Mouse (Mus musculus) adrenal gland, adult 8-10 months (tissue): ENCODE data around the gene Tubg1. TPM values are rescaled to one million over a fixed set of nuclear protein-coding genes. Genes with fewer than 3 reads are reported as not detected.

Source experiments
- DNase-seq: peaks from one replicate; pipeline ENCODE4 v3.0.0; 2022
- total RNA-seq, 4 experiments: library from RNA; stranded (reverse); gene quantifications; 2 replicates each; pipeline ENCODE4 v1.2.4; 2022

Tubg1 gene
- total RNA-seq: 10 to 100 TPM; 34.2 to 43.3 (median 36.8) TPM

DNA sequence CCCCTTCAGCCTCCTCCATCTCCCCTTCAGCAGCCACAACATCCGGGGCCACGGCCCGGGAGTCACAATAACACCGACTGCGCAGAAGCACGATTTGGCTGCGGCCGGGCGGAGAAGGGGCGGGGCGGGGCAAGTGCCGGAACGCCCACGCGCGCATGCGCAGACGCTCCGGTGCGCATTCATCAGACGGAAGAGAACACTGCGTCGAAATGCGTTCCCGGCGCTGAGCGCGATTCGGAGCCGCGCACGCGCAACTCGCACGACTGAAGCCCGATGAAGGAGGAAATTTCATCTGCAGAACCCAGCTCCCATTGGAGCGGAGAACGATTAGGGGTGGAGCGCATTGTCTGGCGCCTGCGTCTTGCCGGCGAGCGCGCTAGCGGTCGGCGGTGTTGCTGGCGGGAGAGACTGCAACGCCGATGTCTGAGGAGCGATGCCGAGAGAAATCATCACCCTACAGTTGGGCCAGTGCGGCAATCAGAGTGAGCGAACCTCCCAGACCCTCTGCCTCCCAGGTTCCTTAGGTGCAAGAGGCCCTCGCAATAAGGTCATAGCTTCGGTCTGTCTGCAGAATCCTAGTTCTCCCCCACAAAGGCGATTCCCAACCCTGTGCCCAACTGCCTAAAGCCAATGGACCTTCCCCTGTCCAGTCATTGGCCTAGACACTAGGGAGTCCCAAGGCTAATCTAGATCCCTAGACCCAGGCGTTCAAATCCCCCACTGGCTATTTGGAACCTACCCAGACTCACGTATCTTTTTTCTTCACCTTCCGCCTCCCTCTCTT is at the start of gene Tubg1, which contains the start of gene Retreg3:
Gene Tubg1 (plus strand): TSS at position 178 of the 784 bp plus-strand sequence.
Gene Retreg3 (minus strand): TSS at position 133 of the 784 bp plus-strand sequence.
- peak; percentile 98 for DNase-seq

DNA sequence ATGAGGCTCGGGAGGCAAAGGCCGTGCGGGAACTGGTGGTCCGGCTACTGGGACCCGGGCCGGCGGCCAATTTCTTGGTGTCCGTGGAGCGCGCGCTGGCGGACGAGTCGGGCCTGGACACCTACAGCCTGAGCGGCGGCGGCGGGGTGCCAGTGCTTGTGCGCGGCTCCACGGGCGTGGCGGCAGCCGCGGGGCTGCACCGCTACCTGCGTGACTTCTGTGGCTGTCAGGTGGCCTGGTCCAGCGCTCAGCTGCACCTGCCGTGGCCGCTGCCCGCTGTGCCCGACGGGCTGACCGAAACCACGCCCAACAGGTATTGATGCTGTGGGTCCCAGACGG is 49.6 kb upstream of the Tubg1 start:
- no peak for DNase-seq

GRCm38 (mm10) chr11:101070987-101071386 is 48.8 kb upstream of the Tubg1 start:
- DNase-seq: no peak

GRCm38 (mm10) chr11:101071810-101072428 is 47.8 kb upstream of the Tubg1 start:
- peak; percentile 12 for DNase-seq

DNA sequence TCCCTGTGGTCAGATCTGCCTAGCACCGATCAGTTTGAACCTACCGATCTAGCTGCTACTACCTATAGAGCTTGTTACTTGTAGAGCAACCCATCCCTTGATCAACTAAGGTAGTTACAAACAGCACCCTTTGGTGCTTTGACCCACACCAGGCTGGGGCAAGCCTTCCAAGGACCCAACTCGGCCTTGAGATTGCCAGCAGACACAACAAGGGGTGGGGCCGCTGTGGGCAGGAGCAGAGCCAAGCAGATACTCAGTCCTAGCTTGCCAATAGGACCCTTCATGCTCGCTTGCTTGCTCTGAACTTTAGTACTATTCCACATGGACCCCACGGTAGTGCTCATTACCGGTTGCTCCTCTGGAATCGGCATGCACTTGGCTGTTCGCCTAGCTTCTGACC is 41.6 kb upstream of the Tubg1 start, which contains the start of gene Hsd17b1:
Gene Hsd17b1 (plus strand): TSS at position 291 of the 400 bp plus-strand sequence.
- DNase-seq: peak; percentile 19

DNA sequence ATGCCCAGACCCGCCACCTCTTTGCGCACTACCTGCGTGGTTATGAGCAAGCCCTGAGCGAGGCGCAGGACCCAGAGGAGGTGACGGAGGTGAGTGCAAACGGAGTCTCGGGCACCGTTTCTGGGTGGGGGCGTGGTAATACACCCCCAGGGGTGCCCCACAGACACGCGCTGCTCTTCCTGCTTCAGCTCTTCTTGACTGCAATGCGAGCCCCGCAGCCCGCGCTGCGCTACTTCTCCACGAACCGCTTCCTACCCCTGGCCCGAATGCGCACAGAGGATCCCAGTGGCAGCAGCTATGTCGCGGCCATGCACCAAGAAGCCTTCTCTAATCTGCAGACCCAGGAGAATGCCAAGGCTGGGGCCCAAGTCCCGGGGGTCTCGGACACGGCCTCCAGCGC is 40.0 kb upstream of the Tubg1 start:
- peak; percentile 20 for DNase-seq

DNA sequence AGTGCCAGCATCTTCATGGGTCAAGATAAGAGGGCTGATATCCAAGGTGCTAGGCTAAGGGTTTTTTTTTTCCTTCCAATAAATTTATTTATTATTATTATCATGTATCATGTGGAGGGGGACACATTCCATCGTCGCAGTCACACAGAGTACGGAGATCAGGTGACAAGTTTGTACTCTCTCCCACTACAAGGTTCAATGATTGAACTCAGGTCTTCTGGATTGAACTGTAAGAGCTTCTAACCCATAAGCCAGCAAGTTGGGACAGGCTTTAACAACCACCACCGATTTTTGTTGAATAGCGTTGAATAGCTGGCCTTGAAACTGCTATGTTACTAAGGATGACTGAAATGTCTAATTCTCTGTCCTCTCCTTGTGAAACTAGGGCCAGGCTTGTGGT is 39.3 kb upstream of the Tubg1 start:
- no peak for DNase-seq

DNA sequence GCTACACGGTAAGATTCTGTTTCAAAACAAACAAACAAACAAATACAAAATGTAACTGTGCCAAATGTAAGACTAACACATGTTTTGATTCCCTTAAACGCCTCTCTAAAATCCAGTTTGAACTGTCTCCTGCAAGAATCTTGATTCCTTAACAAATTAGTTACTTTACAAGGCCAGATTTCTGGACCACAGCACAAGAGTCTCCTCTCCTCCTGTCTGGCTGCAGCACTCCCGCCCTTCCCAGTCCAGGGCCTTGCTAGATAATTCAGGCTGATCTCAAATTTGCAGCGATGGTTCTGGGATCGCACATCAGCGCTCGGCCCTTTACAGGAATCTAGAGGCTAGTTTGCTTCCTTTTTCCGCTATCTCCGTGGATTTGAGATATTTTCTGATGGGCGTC is 38.1 kb upstream of the Tubg1 start:
- no peak for DNase-seq

DNA sequence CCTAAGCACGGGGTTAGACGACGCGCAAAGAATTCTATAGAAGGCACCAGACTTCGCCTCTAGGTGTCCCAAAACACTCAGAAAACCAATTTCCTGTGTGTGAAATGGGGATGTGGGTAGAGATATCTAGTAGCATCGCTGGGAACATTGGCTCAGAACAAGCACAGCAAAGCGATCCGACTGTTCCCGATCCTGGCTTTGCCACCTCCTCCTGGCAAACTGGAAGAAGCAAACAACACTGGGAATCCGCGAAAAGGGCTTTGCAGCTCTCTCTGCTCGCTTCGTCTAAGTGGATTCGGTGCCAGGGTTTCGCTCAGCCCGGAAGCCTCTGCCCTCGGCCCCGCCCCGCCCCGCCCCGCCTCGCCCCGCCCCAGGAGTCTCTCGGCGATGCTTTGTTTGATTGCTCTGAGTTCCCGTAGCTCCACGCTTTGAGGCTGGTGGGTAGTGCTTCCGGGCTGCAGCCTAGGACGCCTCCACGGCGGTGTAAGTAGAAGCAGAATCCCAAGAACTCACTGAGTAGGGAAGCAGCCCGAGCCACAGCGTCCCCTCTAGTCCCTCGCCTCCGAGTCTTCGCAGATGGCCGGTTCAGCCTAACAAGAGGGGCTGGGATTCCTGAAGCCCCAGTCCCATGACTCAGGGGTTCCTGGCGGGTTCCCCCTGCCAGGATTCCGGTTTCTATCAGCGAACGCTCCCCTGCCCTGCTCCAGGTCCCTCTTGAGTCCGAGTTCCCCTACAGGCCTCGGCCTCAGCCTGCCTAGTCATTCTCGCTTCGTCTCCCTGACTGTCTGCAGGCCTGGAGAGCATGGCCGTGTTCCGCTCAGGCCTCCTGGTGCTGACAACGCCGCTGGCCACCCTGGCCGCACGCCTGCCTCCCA is 37.3 kb upstream of the Tubg1 start, which contains the start of gene Coasy:
Gene Coasy (plus strand): TSS at position 358 of the 875 bp plus-strand sequence.
- DNase-seq: peak; percentile 82

GRCm38 (mm10) chr11:101083083-101083697 is 36.5 kb upstream of the Tubg1 start:
- DNase-seq: peak; percentile 31

DNA sequence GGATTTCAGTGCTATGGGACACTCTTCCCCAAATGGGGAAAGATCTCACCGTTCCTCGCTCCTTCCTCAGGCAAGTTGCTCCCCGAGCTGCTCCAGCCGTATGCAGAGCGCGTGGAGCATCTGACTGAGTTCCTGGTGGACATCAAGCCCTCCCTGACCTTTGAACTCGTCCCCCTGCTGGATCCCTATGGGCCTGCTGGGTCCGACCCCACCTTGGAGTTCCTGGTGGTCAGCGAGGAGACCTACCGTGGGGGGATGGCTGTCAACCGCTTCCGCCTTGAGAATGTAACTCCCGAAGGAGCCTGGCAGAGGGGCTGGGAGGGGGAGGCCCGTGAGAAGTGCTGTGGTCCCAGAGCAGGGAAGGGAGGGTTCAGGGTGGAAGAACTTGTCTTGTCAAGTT is 35.5 kb upstream of the Tubg1 start:
- DNase-seq: no peak

DNA sequence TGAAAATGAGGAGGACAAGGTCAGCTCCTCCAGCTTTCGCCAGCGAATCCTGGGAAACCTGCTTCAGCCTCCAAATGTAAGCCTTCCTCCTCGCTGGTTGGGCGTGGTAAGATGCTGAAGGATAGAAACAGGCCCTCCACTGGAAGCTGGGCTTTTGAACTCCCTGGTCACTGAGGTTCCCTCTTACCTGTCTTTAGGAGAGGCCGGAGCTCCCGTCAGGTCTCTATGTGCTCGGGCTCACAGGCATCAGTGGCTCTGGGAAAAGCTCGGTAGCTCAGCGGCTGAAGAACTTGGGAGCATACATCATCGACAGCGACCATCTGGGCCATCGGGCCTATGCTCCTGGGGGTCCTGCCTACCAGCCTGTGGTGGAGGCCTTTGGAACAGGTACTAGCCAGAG is 34.9 kb upstream of the Tubg1 start:
- DNase-seq: no peak

DNA sequence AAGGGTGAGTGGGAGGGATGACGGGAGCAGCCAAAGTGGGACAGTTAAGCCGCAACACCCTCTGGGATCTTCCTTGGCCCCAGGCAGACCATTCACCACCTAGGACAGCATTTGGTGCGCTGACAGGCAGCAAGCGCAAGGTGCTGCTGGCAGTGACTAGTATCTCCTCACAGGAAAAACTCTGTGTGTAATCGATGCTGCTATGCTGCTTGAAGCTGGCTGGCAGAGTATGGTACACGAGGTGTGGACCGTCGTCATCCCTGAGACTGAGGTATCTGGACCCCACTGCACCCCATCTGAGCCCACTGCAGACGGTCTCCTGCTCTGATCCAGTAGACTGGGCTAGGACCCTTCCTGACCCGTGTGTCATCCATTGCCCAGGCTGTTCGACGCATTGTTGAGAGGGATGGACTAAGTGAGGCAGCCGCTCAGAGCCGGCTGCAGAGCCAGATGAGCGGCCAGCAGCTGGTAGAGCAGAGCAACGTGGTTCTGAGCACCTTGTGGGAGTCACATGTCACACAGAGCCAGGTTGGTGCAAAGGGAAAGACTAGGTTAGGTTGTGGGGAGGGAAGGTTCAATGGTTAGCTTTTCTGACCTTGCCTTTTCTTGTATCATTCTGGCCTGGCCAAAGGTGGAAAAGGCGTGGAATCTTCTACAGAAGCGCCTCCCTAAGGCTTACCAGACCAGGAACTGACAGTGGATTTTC is 34.0 kb upstream of the Tubg1 start:
- DNase-seq: no peak

GRCm38 (mm10) chr11:101086323-101086674 is 33.4 kb upstream of the Tubg1 start:
- no peak for DNase-seq

DNA sequence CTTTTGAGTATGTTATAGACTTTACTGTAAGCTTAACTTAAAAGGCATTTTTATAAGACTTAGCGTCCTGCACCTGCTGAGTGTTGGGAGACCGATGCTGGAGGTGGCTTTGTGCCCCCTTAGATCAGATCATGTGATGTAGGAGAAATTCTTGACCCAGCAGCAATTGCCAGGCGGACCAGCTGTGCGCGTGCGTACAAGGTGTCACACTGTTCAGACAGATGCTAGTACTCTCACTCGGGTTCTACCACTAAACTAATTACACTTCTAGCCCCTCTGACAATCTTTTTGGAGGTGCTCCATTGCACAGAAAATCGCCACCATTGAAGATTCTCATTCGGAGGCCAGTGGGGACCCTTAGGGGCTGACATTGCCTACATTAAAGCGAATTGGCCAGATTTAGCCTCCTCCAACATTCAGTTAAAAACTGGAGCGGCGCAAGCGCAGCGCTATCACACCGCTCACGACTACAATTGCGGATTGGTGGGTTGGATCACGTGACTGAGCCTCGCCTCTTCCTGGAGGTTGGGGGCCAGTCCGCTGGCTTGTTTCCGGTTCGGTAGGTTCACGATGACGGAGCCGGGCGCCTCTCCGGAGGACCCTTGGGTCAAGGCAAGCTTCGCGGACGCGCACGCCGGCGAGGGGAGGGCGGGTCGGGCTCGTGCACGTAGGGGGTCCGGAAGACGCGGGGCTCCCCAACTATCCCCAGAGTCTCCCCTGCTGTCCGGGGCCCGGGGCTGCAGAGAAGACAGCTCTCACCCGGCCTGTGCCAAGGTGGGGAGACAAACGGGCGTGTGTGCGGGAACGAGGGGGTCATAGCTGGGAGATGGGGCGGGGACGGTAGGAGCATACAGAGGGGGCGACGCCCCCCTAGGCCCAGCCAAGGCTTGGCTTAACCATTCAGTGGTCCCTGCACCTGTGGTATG is 32.7 kb upstream of the Tubg1 start, which contains the start of gene Mlx:
Gene Mlx (plus strand): TSS at position 522 of the 926 bp plus-strand sequence.
- peak; percentile 91 for DNase-seq

DNA sequence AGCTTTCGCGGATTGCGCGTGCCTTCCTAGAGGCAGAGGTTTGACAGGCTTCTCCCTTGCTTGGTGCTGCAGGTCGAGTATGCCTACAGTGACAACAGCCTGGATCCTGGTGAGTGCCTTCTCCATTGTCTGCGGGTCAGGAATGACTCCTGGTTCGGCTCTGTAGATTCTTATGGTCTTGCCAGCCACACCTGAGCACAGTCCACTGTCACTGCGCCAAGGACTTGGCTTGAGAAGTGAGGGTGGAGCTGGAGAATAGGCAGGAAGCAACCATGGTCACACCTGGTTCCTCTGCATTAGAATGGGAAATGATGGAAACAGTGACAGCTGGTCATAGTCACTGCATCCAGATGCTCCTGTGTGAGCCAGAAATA is 32.1 kb upstream of the Tubg1 start:
- DNase-seq: no peak

- DNase-seq: no peak
These were observed 29.8 kb upstream of the Tubg1 start for GRCm38 (mm10) chr11:101089931-101090330.

GRCm38 (mm10) chr11:101094930-101095313 is 24.8 kb upstream of the Tubg1 start:
- no peak for DNase-seq

GRCm38 (mm10) chr11:101095314-101096024 is 24.3 kb upstream of the Tubg1 start, which contains the start of gene Psmc3ip:
Gene Psmc3ip, minus strand, starts transcription at chr11:101095436.
- DNase-seq: peak; percentile 95

DNA sequence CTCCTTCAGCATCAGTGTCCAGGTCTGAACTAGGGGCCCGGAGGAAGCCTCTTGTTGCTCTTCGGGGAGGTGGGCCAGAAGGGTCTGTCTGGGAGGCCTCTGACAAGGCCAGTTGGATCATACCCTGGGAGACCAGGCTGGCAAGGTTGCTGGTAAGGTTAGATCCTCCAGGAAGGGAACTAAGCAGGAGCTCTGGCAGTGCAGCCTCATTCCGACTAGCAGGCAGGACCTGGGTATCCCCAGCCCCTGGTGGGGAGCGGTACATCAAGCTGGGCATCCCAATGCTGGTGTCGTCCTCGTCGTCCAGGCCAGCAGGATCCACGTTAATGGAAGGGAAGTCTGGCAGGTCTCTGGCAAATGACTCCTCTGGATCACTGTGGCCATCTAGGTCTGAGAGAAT is 21.5 kb upstream of the Tubg1 start:
- DNase-seq: no peak
